Mouse (Mus musculus) kidney, postnatal 0 days (tissue): Measurements from ENCODE around the gene Adam30. TPM values are rescaled to one million over a fixed set of nuclear protein-coding genes. Genes with fewer than 3 reads are reported as not detected.

Experiments used
- ATAC-seq: fragments of 200-750 bp; cut with Nextera tagmentation; replicated peaks from 2 replicates; pipeline ENCODE4 v1.8.0; 2017; ENCODE audit warnings: low read depth, moderate number of reproducible peaks, moderate TSS enrichment, moderate library complexity; ENCODE audit not compliant: low FRiP score
- DNase-seq: peaks from one replicate; pipeline ENCODE4 v3.0.0-alpha.2; 2016; ENCODE audit warnings: low spot score
- H3K27ac ChIP-seq: fragments of 300-500 bp; sonication (generic); 2 replicates; pipeline ENCODE4 v1.5.1; 2014; ENCODE audit warnings: mild to moderate bottlenecking
- H3K27me3 ChIP-seq: fragments of 300-500 bp; sonication (generic); 2 replicates; pipeline ENCODE4 v1.6.1; 2014; ENCODE audit warnings: low read length, mixed read lengths; ENCODE audit not compliant: insufficient read depth
- H3K36me3 ChIP-seq: fragments of 300-500 bp; sonication (generic); 2 replicates; pipeline ENCODE4 v1.6.1; 2014; ENCODE audit warnings: low read length, mixed read lengths; ENCODE audit not compliant: insufficient read depth
- H3K4me1 ChIP-seq: fragments of 300-500 bp; sonication (generic); replicated peaks from 2 replicates; pipeline ENCODE4 v1.6.1; 2014; ENCODE audit warnings: antibody characterized with exemption, low read length, mixed read lengths; ENCODE audit not compliant: insufficient read depth
- H3K4me2 ChIP-seq: fragments of 300-500 bp; sonication (generic); 2 replicates; pipeline ENCODE4 v1.6.1; 2014; ENCODE audit warnings: mild to moderate bottlenecking, low read length, moderate library complexity, mixed read lengths
- H3K4me3 ChIP-seq: fragments of 300-500 bp; sonication (generic); replicated peaks from 2 replicates; pipeline ENCODE4 v1.5.1; 2014; ENCODE audit warnings: low read depth, low read length
- H3K9ac ChIP-seq: fragments of 300-500 bp; sonication (generic); 2 replicates; pipeline ENCODE4 v1.6.1; 2014; ENCODE audit warnings: low read depth, low read length
- H3K9me3 ChIP-seq: fragments of 300-500 bp; sonication (generic); replicated peaks from 2 replicates; pipeline ENCODE4 v1.6.1; 2016; ENCODE audit warnings: low read length, inconsistent platforms, mixed read lengths
- CTCF ChIP-seq: IDR thresholded peaks from 2 replicates; pipeline ENCODE4 v1.5.1; 2016; ENCODE audit warnings: antibody characterized with exemption, low read depth, mild to moderate bottlenecking, moderate library complexity
- WGBS: fragments of 180-500 bp; shearing (Covaris S2); extraction: QIAGEN DNeasy Blood & Tissue Kit; methylation state at CpG from one replicate; pipeline ENCODE4 v1.1.7; 2014; 5-methylcytosine and 5-hydroxymethylcytosine counted together
- polyA plus RNA-seq: library from polyadenylated mRNA; unstranded; fragments of >200 nt; fragmentation: Nextera tagmentation; extraction: Ambion mirVana; gene quantifications from 2 replicates; pipeline ENCODE4 v1.2.1, GENCODE M21; 2015

Gene Adam30
- polyA plus RNA-seq, 1 experiment from 2014 or later: not detected

DNA sequence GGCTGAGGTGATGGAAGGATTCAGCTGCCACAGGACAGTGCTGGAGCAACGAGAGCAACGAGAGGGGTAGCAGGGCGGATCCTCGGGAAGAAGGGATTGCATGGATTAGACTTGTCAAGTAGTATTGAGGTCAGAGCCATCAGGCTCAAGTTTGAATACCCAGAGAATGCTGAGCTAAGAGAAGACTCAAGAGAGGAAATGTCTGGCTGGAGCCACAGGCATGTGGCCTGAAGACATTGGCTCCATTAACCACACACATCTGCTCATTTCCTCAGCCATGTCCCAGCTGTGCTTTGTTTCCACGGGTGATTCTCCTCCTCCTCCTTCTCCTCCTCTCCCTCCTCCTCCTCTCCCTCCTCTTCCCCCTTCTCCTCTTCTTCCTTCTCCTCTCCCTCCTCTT is 39.3 kb downstream of the Adam30 start:
- Histone ChIP-seq H3K4me2 (no peak overlapping the region), H3K36me3 (no peaks in the 10 kb centered on the region), H3K27me3 (no peaks in the 10 kb centered on the region), H3K4me1 (peaks cover 5% of the 10 kb centered on the region; the same call in 1 of the 2 replicates), H3K9ac (no peak overlapping the region), H3K27ac (no peak overlapping the region), H3K4me3 (no peak overlapping the region), H3K9me3 (no peaks in the 10 kb centered on the region)
- 65% methylated on average over 5 of the region's 5 CpGs for WGBS
- ATAC-seq: no peak
- no peak for DNase-seq
- TF ChIP-seq CTCF: no peak

DNA sequence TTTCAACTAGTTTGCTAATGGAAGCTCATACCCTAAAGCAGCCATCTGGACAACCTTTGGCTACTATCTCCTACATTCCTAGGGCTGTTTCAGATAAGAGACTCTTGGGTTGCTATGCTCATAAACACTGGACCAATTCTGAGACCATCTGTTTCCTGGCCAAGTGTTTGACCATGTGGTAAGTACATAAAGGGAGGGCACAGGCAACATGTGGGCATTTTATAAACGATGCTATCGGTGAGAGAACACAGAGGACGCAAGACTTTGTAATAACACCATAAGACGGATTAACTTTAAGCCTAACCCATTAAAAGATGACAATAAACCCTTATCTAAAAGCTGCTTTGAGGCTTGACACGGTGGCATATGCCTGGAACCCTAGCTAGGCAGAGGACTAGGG is 42.9 kb downstream of the Adam30 start:
- Histone ChIP-seq H3K9ac (no peak overlapping the region), H3K27ac (no peak overlapping the region), H3K4me1 (peaks cover 10% of the 10 kb centered on the region; the same call in 1 of the 2 replicates), H3K4me3 (no peak overlapping the region), H3K27me3 (no peaks in the 10 kb centered on the region), H3K4me2 (no peak overlapping the region), H3K36me3 (no peaks in the 10 kb centered on the region), H3K9me3 (no peaks in the 10 kb centered on the region)
- no peak for ATAC-seq
- 73% methylated on average over 5 of the region's 5 CpGs for WGBS
- no peak for TF ChIP-seq CTCF
- no peak for DNase-seq

DNA sequence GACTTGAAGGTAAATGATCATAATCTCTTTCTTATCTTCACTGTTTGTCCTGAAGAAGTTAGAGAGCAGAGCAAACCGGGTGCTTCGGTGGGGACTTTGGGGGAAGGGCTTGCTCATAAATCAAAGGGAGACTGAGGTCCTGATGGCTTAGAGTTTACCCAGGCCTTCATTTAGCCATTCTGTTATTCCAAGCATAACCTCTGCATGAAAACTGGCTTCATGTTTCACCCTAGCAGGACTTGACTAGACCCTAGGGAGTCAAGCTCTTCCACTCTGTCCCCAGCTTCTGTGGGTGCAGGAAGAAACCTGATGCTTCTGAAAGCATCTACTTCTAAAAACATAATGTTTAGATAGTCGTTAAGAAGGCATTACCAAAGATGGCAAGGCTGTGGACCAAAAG is 46.5 kb downstream of the Adam30 start:
- Histone ChIP-seq H3K27ac (no peak overlapping the region), H3K36me3 (no peaks in the 10 kb centered on the region), H3K4me2 (no peak overlapping the region), H3K27me3 (no peaks in the 10 kb centered on the region), H3K4me1 (peaks cover 6% of the 10 kb centered on the region; the same call in 1 of the 2 replicates), H3K9ac (no peak overlapping the region), H3K9me3 (no peaks in the 10 kb centered on the region), H3K4me3 (no peak overlapping the region)
- WGBS: 7% methylated on average over 3 of the region's 3 CpGs
- no peak for ATAC-seq
- peak; percentile 51 for DNase-seq
- no peak for TF ChIP-seq CTCF

DNA sequence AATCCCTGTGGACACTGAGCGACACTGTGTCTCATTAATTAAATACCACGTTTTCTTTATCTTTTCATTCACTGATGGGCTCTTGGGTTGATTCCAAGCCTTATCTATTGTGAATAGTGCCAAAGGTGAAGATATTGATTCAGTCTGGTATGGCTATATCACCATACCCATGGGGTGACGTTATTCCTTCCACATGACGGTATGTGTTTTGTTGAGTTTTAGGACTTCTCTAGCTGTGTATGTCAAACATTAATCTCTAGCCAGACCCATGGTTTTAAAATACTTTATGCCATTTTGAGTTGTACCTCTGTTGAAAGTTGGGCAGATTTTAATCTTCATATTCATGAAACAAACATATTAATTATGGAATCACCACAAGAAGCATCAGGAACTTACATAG is 48.7 kb downstream of the Adam30 start:
- no peak for DNase-seq
- 85% methylated on average over 4 of the region's 4 CpGs for WGBS

DNA sequence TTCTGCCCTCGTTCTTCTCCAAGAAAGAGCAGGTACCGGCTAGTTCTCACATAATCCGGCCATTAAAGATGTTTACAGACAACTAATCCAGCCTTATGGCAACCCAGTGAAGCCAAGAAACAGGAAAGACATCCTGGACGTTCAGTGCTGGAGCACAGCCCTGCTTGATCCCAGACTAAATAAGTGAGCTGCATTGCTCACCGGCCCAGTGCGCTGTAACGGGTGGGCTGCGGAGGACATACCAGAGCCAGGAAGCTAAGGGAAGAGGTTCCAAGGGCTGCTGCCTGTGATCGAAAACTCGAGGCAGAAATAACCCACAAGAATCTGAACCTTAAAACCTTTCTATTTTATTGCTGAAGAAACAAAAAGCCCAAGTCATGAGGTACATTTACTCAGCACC is 50.4 kb downstream of the Adam30 start:
- Histone ChIP-seq H3K4me3 (no peak overlapping the region), H3K27ac (no peak overlapping the region), H3K27me3 (no peaks in the 10 kb centered on the region), H3K4me1 (peaks cover 6% of the 10 kb centered on the region; the same call in 1 of the 2 replicates), H3K9me3 (no peaks in the 10 kb centered on the region), H3K4me2 (no peak overlapping the region), H3K9ac (no peak overlapping the region), H3K36me3 (no peaks in the 10 kb centered on the region)
- TF ChIP-seq CTCF: no peak
- ATAC-seq (no peak), DNase-seq (no peak)
- 50% methylated on average over 10 of the region's 10 CpGs for WGBS

More for the DNA sequence above, 48.7 kb downstream of the Adam30 start:
- Histone ChIP-seq H3K4me1 (peaks cover 6% of the 10 kb centered on the region; the same call in 1 of the 2 replicates), H3K9ac (no peak overlapping the region), H3K9me3 (no peaks in the 10 kb centered on the region), H3K27me3 (no peaks in the 10 kb centered on the region), H3K4me3 (no peak overlapping the region), H3K36me3 (no peaks in the 10 kb centered on the region), H3K27ac (no peak overlapping the region), H3K4me2 (no peak overlapping the region)
- no peak for TF ChIP-seq CTCF
- no peak for ATAC-seq

DNA sequence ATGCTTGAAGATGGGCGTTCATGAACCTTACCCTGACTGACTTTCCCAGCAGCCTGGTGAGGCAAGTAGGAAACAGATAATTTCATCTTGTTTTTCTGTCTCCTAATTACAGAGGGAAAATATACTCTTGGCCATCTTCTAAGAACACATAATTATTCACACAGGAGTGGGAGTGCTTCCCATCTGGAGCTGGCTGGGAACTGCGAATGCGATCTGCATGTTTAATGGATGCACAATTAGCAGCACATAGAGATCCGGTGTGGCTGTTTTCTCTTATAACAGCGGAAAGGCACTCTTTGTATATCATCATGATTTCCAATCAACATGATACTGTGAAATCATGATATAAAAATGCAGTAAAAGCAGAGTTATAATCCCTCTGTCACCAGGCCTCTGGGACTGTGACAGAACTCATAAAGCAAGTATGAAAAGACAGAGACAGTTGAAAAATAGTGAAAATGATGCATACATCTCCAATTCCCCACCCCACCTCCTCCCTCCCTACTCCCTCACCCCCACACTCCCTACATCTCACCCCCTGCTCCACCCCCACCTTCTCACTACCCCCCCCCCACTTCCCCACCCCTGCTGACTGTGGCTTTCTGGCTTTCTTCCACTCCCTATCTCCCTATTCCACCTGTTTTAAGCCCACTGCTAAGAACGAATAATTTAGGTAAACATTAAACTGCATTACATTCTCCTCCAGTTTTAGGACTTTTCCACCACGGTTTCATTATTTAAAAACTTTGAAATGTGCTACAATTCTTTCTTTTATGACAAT is 51.1 kb downstream of the Adam30 start:
- H3K4me2 ChIP-seq: no peak overlapping the region
- H3K4me1 ChIP-seq: peaks cover 6% of the 10 kb centered on the region; the same call in 1 of the 2 replicates
- no peak overlapping the region for H3K9ac ChIP-seq
- no peak for TF ChIP-seq CTCF
- no peak overlapping the region for H3K27ac ChIP-seq
- no peaks in the 10 kb centered on the region for H3K36me3 ChIP-seq
- 53% methylated on average over 7 of the region's 7 CpGs for WGBS
- DNase-seq (no peak), ATAC-seq (no peak)
- H3K4me3 ChIP-seq: no peak overlapping the region
- H3K9me3 ChIP-seq: no peaks in the 10 kb centered on the region
- no peaks in the 10 kb centered on the region for H3K27me3 ChIP-seq

Other genes starting within 250 kb of the Adam30 start
- 25.2 and 26.0 TPM in 2 replicates for gene Notch2, start 147.1 kb upstream of the Adam30 start, polyA plus RNA-seq
- gene Reg4, start 61.5 kb downstream of the Adam30 start, polyA plus RNA-seq: 0.31 and 0.49 TPM in 2 replicates
- 39.9 and 43.2 TPM in 2 replicates for gene Hmgcs2, start 119.8 kb downstream of the Adam30 start, polyA plus RNA-seq
- gene Phgdh, start 179.4 kb downstream of the Adam30 start, polyA plus RNA-seq: 312 and 339 TPM in 2 replicates
- 19.0 and 19.6 TPM in 2 replicates for gene Zfp697, start 221.8 kb downstream of the Adam30 start, polyA plus RNA-seq